Comparison of ENCODE assay signal across 8 mouse cellular contexts in genomic region chr10:33304982-33305381, GRCm38 (mm10).
DNase-seq lines count a peak whose midpoint lies in the region; ATAC-seq and TF ChIP-seq lines count a peak whose summit lies in the region.
"Had no signal": no experiment of that assay in that cellular context is flagged by ENCODE, and none has a peak within 500 bp of the region (broad histone marks: within the 10 kb centered on the region; RNA-seq: fewer than 3 reads in every experiment).

No protein-coding gene starts in this region.

- peak; percentile 65 for TF ChIP-seq CTCF in kidney, postnatal 0 days (IDR thresholded peaks at IDR 0.05; ENCODE audit: low read depth)

- H3K4me3 ChIP-seq in kidney, postnatal 0 days (replicated peaks; ENCODE audit: low read depth, low read length) = no peak overlapping the region
- no peak overlapping the region for H3K4me3 ChIP-seq in kidney, embryonic 16.5 days (ENCODE audit: low read length)
- H3K4me3 ChIP-seq: myocyte had no signal

- no peak overlapping the region for H3K9ac ChIP-seq in kidney, postnatal 0 days (ENCODE audit: low read depth, low read length)
- no peak overlapping the region for H3K9ac ChIP-seq in kidney, embryonic 16.5 days (replicated peaks; ENCODE audit: low read length)

- H3K36me3 ChIP-seq in kidney, postnatal 0 days (ENCODE audit: insufficient read depth, low read length) = no peaks in the 10 kb centered on the region
- no peaks in the 10 kb centered on the region for H3K36me3 ChIP-seq in kidney, embryonic 16.5 days (ENCODE audit: insufficient read depth, low read length)

- DNase-seq in kidney, postnatal 0 days (ENCODE audit: low spot score) = peak; percentile 63
- peak; percentile 7 for DNase-seq in A20 (ENCODE audit: low read depth, low spot score)
- peak; percentile 13 for DNase-seq in MN1 (ENCODE audit: low spot score)
- peak; percentile 47 for DNase-seq in layer of hippocampus, adult 11-12 months (ENCODE audit: low spot score)
- no peak for DNase-seq in ovary, adult 18-20 months (ENCODE audit: low spot score)

- no peak for ATAC-seq in kidney, postnatal 0 days (replicated peaks; ENCODE audit: low FRiP score, low read depth)
- ATAC-seq in kidney, embryonic 16.5 days (ENCODE audit: low FRiP score, low TSS enrichment) = no peak
- no peak for ATAC-seq in monocyte, adult 5-6 weeks (replicated peaks; ENCODE audit: insufficient number of reproducible peaks, low FRiP score, low TSS enrichment, poor library complexity, severe bottlenecking)

- H3K4me2 ChIP-seq in kidney, postnatal 0 days (ENCODE audit: low read length) = no peak overlapping the region
- H3K4me2 ChIP-seq in kidney, embryonic 16.5 days (replicated peaks; ENCODE audit: low read depth, low read length) = no peak overlapping the region

- no peaks in the 10 kb centered on the region for H3K9me3 ChIP-seq in kidney, postnatal 0 days (replicated peaks; ENCODE audit: low read length)
- no peaks in the 10 kb centered on the region for H3K9me3 ChIP-seq in kidney, embryonic 16.5 days (ENCODE audit: low read length)

- H3K27me3 ChIP-seq in kidney, postnatal 0 days (ENCODE audit: insufficient read depth, low read length) = no peaks in the 10 kb centered on the region
- no peaks in the 10 kb centered on the region for H3K27me3 ChIP-seq in kidney, embryonic 16.5 days (ENCODE audit: insufficient read depth, low read length)

- H3K27ac ChIP-seq in kidney, postnatal 0 days = no peak overlapping the region
- no peak overlapping the region for H3K27ac ChIP-seq in kidney, embryonic 16.5 days (ENCODE audit: low read length)

- 19% methylated on average over 2 of the region's 2 CpGs for WGBS in kidney, postnatal 0 days
- 27% methylated on average over 2 of the region's 2 CpGs for WGBS in kidney, embryonic 16.5 days

- H3K4me1 ChIP-seq in kidney, postnatal 0 days (replicated peaks; ENCODE audit: insufficient read depth, low read length) = no peaks in the 10 kb centered on the region
- no peaks in the 10 kb centered on the region for H3K4me1 ChIP-seq in kidney, embryonic 16.5 days (ENCODE audit: insufficient read depth, low read length)
